Mouse (Mus musculus): ENCODE data around the gene Tmem79. TPM values are rescaled to one million over a fixed set of nuclear protein-coding genes. Genes with fewer than 3 reads are reported as not detected.

Gene Tmem79
- polyA plus RNA-seq, 1 experiment from 2014 or later = 2.6 TPM

GRCm38 (mm10) chr3:88280035-88280434 is 55.9 kb downstream of the Tmem79 start:
- Histone ChIP-seq H3K9me3 (no peaks in the 10 kb centered on the region), H3K4me2 (no peak overlapping the region), H3K27me3 (no peaks in the 10 kb centered on the region), H3K36me3 (no peaks in the 10 kb centered on the region), H3K9ac (replicated peaks) (no peak overlapping the region), H3K27ac (no peak overlapping the region), H3K4me1 (replicated peaks) (no peaks in the 10 kb centered on the region), H3K4me3 (replicated peaks) (no peak overlapping the region)
- WGBS = 83% methylated on average over 2 of the region's 2 CpGs
- no peak for ATAC-seq (ENCODE audit: insufficient number of reproducible peaks, insufficient read depth, low FRiP score, low TSS enrichment, low read depth)

Other genes with a start within 250 kb of the Tmem79 start
- 12.1 and 14.3 TPM in 2 replicates for gene Mef2d, start 193.8 kb downstream of the Tmem79 start, polyA plus RNA-seq (2016; fragmentation: Nextera tagmentation; extraction: Ambion mirVana)
- 1.3 TPM in 2 replicates for gene Rhbg, start 81.4 kb downstream of the Tmem79 start, polyA plus RNA-seq (2016; fragmentation: Nextera tagmentation; extraction: Ambion mirVana)
- 0.25 TPM in 1 of 2 replicates, not detected in the other for gene Gm38392, start 48.9 kb downstream of the Tmem79 start, polyA plus RNA-seq (2016; fragmentation: Nextera tagmentation; extraction: Ambion mirVana)
- 13.5 and 14.3 TPM in 2 replicates for gene Tsacc, start 39.1 kb downstream of the Tmem79 start, polyA plus RNA-seq (2016; fragmentation: Nextera tagmentation; extraction: Ambion mirVana)
- gene Cct3, start 39.0 kb downstream of the Tmem79 start, polyA plus RNA-seq (2016; fragmentation: Nextera tagmentation; extraction: Ambion mirVana) = 642 and 647 TPM in 2 replicates
- 143 and 164 TPM in 2 replicates for gene Glmp, start 11.1 kb downstream of the Tmem79 start, polyA plus RNA-seq (2016; fragmentation: Nextera tagmentation; extraction: Ambion mirVana)
- gene Smg5, start 112 bp upstream of the Tmem79 start, polyA plus RNA-seq (2016; fragmentation: Nextera tagmentation; extraction: Ambion mirVana) = 69.2 and 74.4 TPM in 2 replicates
- gene Paqr6, start 28.4 kb upstream of the Tmem79 start, polyA plus RNA-seq (2016; fragmentation: Nextera tagmentation; extraction: Ambion mirVana) = 2.8 and 3.2 TPM in 2 replicates
- gene Bglap3, start 36.6 kb upstream of the Tmem79 start, polyA plus RNA-seq (2016; fragmentation: Nextera tagmentation; extraction: Ambion mirVana) = 0.10 and 0.29 TPM in 2 replicates
- not detected in 2 replicates for gene Bglap2, start 42.6 kb upstream of the Tmem79 start, polyA plus RNA-seq (2016; fragmentation: Nextera tagmentation; extraction: Ambion mirVana)
- not detected in 2 replicates for gene Bglap, start 48.3 kb upstream of the Tmem79 start, polyA plus RNA-seq (2016; fragmentation: Nextera tagmentation; extraction: Ambion mirVana)
- 149 and 151 TPM in 2 replicates for gene Pmf1, start 74.2 kb upstream of the Tmem79 start, polyA plus RNA-seq (2016; fragmentation: Nextera tagmentation; extraction: Ambion mirVana)
- gene Slc25a44, start 89.0 kb upstream of the Tmem79 start, polyA plus RNA-seq (2016; fragmentation: Nextera tagmentation; extraction: Ambion mirVana) = 13.7 and 16.2 TPM in 2 replicates
- 8.0 and 8.3 TPM in 2 replicates for gene Sema4a, start 125.0 kb upstream of the Tmem79 start, polyA plus RNA-seq (2016; fragmentation: Nextera tagmentation; extraction: Ambion mirVana)
- gene Lmna, start 173.8 kb upstream of the Tmem79 start, polyA plus RNA-seq (2016; fragmentation: Nextera tagmentation; extraction: Ambion mirVana) = 51.8 and 56.4 TPM in 2 replicates
- 37.4 and 38.0 TPM in 2 replicates for gene Mex3a, start 196.2 kb upstream of the Tmem79 start, polyA plus RNA-seq (2016; fragmentation: Nextera tagmentation; extraction: Ambion mirVana)
- 2.6 and 3.5 TPM in 2 replicates for gene Rab25, start 212.2 kb upstream of the Tmem79 start, polyA plus RNA-seq (2016; fragmentation: Nextera tagmentation; extraction: Ambion mirVana)
- 134 and 139 TPM in 2 replicates for gene Lamtor2, start 216.9 kb upstream of the Tmem79 start, polyA plus RNA-seq (2016; fragmentation: Nextera tagmentation; extraction: Ambion mirVana)
- gene Ubqln4, start 217.6 kb upstream of the Tmem79 start, polyA plus RNA-seq (2016; fragmentation: Nextera tagmentation; extraction: Ambion mirVana) = 62.6 and 67.0 TPM in 2 replicates
- 184 and 190 TPM in 2 replicates for gene Ssr2, start 239.7 kb upstream of the Tmem79 start, polyA plus RNA-seq (2016; fragmentation: Nextera tagmentation; extraction: Ambion mirVana)

Measured in limb, embryonic 12.5 days (tissue).